Mouse (Mus musculus) layer of hippocampus, adult 18-20 months (tissue): Measurements from ENCODE around the gene Clstn2. TPM values are rescaled to one million over a fixed set of nuclear protein-coding genes. Genes with fewer than 3 reads are reported as not detected.

Source experiments
- DNase-seq, 2 experiments: peaks; one replicate each; pipeline ENCODE4 v3.0.0; 2022; ENCODE audit warnings: low spot score in 2 of 2
- total RNA-seq, 2 experiments: library from RNA; stranded (reverse); gene quantifications; 2 replicates each; pipeline ENCODE4 v1.2.3; 2021

Gene Clstn2
- total RNA-seq, 2 experiments from 2014 or later, result 130 TPM

GRCm38 (mm10) chr9:97602476-97602875, 430.5 kb downstream of the Clstn2 start:
- no peak for DNase-seq

GRCm38 (mm10) chr9:97599006-97599405, 434.0 kb downstream of the Clstn2 start:
- no peak for DNase-seq

GRCm38 (mm10) chr9:97590712-97591111, 442.3 kb downstream of the Clstn2 start:
- no peak for DNase-seq

- DNase-seq, result peak; percentile 55 to 90
Measured at GRCm38 (mm10) chr9:97570881-97571280, 462.1 kb downstream of the Clstn2 start.

GRCm38 (mm10) chr9:97563121-97563520, 469.9 kb downstream of the Clstn2 start:
- DNase-seq, result peak; percentile 54 to 67

- no peak for DNase-seq
Measured at GRCm38 (mm10) chr9:97544359-97544758, 488.6 kb downstream of the Clstn2 start.

GRCm38 (mm10) chr9:97541419-97541818, 491.6 kb downstream of the Clstn2 start:
- DNase-seq, result no peak

- no peak for DNase-seq
Measured at GRCm38 (mm10) chr9:97538075-97538779, 494.8 kb downstream of the Clstn2 start.

- DNase-seq, result peak; percentile 76 to 87
Measured at GRCm38 (mm10) chr9:97534196-97534595, 498.8 kb downstream of the Clstn2 start.

GRCm38 (mm10) chr9:97533306-97533705, 499.7 kb downstream of the Clstn2 start:
- peak in 1 of 2 experiments; percentile 43 for DNase-seq

- no peak for DNase-seq
Measured at GRCm38 (mm10) chr9:97532536-97532935, 500.4 kb downstream of the Clstn2 start.

- no peak for DNase-seq
Measured at GRCm38 (mm10) chr9:97527926-97528325, 505.1 kb downstream of the Clstn2 start.

GRCm38 (mm10) chr9:97527276-97527675, 505.7 kb downstream of the Clstn2 start:
- DNase-seq, result no peak

- DNase-seq, result peak in 1 of 2 experiments; percentile 30
Measured at GRCm38 (mm10) chr9:97525563-97525962, 507.4 kb downstream of the Clstn2 start.

- peak in 1 of 2 experiments; percentile 35 for DNase-seq
Measured at GRCm38 (mm10) chr9:97524861-97525260, 508.1 kb downstream of the Clstn2 start.

GRCm38 (mm10) chr9:97520771-97521170, 512.2 kb downstream of the Clstn2 start:
- DNase-seq, result no peak

- DNase-seq, result no peak
Measured at GRCm38 (mm10) chr9:97517006-97517405, 516.0 kb downstream of the Clstn2 start.

GRCm38 (mm10) chr9:97514639-97515038, 518.3 kb downstream of the Clstn2 start:
- DNase-seq, result peak; percentile 47 to 76

- DNase-seq, result no peak
Measured at GRCm38 (mm10) chr9:97512282-97512850, 520.6 kb downstream of the Clstn2 start.

GRCm38 (mm10) chr9:97501416-97501815, 531.6 kb downstream of the Clstn2 start:
- DNase-seq, result no peak

GRCm38 (mm10) chr9:97495056-97495455, 537.9 kb downstream of the Clstn2 start:
- no peak for DNase-seq

GRCm38 (mm10) chr9:97491626-97492025, 541.4 kb downstream of the Clstn2 start:
- DNase-seq, result no peak
